In genomic region chr10:67099183-67099929, GRCm38 (mm10) we compare ENCODE assay signal across 8 mouse cellular contexts. TPM values are rescaled to one million over a fixed set of nuclear protein-coding genes. Genes with fewer than 3 reads are reported as not detected.
DNase-seq lines count a peak whose midpoint lies in the region; ATAC-seq lines count a peak whose summit lies in the region.
"Had no signal": no experiment of that assay in that cellular context is flagged by ENCODE, and none has a peak within 500 bp of the region (broad histone marks: within the 10 kb centered on the region; RNA-seq: fewer than 3 reads in every experiment).

No protein-coding gene starts in this region.

- H3K4me3 ChIP-seq in kidney, embryonic 16.5 days (ENCODE audit: low read length): 0 out of 2 replicates have a peak overlapping the region, but pooled peaks have one; percentile 1
- peak overlapping the region; percentile 91 for H3K4me3 ChIP-seq in embryonic facial prominence, embryonic 10.5 days
- H3K4me3 ChIP-seq in forebrain, embryonic 15.5 days: peak overlapping the region; percentile 99; the same call in 1 of the 2 replicates
- H3K4me3 ChIP-seq in neural tube, embryonic 12.5 days: 0 out of 2 replicates have a peak overlapping the region, but pooled peaks have one; percentile 94

- H3K9ac ChIP-seq in kidney, embryonic 16.5 days (replicated peaks; ENCODE audit: low read length): 0 out of 2 replicates have a peak overlapping the region, but pooled peaks have one; percentile 36
- 0 out of 2 replicates have a peak overlapping the region, but pooled peaks have one; percentile 96 for H3K9ac ChIP-seq in forebrain, embryonic 15.5 days (replicated peaks)
- H3K9ac ChIP-seq in neural tube, embryonic 12.5 days: no peak overlapping the region
- H3K9ac ChIP-seq: liver, embryonic 14.5 days had no signal

- peak overlapping the region; percentile 77 for H3K27ac ChIP-seq in kidney, embryonic 16.5 days (ENCODE audit: low read length)
- H3K27ac ChIP-seq in embryonic facial prominence, embryonic 10.5 days (replicated peaks): no peak overlapping the region
- H3K27ac ChIP-seq in forebrain, embryonic 15.5 days (replicated peaks): no peak overlapping the region
- H3K27ac ChIP-seq in neural tube, embryonic 12.5 days: no peak overlapping the region
- H3K27ac ChIP-seq: liver, embryonic 14.5 days had no signal

- no peak for DNase-seq in kidney, postnatal 10 days
- no peak for DNase-seq in embryonic facial prominence, embryonic 10.5 days (ENCODE audit: low spot score)
- DNase-seq in Muller cell, postnatal 12 days (ENCODE audit: inconsistent ontology term): no peak
- no peak for DNase-seq in layer of hippocampus, postnatal 14 days (ENCODE audit: low spot score in 2 of 2)

- peaks cover 75% of the 10 kb centered on the region for H3K4me1 ChIP-seq in kidney, embryonic 16.5 days (ENCODE audit: insufficient read depth, low read length)
- H3K4me1 ChIP-seq in embryonic facial prominence, embryonic 10.5 days: peaks cover 70% of the 10 kb centered on the region
- H3K4me1 ChIP-seq in forebrain, embryonic 15.5 days: peaks cover 63% of the 10 kb centered on the region
- H3K4me1 ChIP-seq in neural tube, embryonic 12.5 days: peaks cover 61% of the 10 kb centered on the region

- WGBS in kidney, embryonic 16.5 days: 37% methylated on average over 13 of the region's 13 CpGs
- 42% methylated on average over 13 of the region's 13 CpGs for WGBS in embryonic facial prominence, embryonic 10.5 days
- 60% methylated on average over 13 of the region's 13 CpGs for WGBS in forebrain, embryonic 15.5 days
- 50% methylated on average over 13 of the region's 13 CpGs for WGBS in neural tube, embryonic 12.5 days

- peak overlapping the region; percentile 64 for H3K4me2 ChIP-seq in kidney, embryonic 16.5 days (replicated peaks; ENCODE audit: low read depth, low read length)
- H3K4me2 ChIP-seq in forebrain, embryonic 15.5 days (replicated peaks): peak overlapping the region; percentile 72
- H3K4me2 ChIP-seq in neural tube, embryonic 12.5 days (replicated peaks): peak overlapping the region; percentile 67

- no peaks in the 10 kb centered on the region for H3K27me3 ChIP-seq in kidney, embryonic 16.5 days (ENCODE audit: insufficient read depth, low read length)
- no peaks in the 10 kb centered on the region for H3K27me3 ChIP-seq in embryonic facial prominence, embryonic 10.5 days (replicated peaks; ENCODE audit: low read depth, poor library complexity, severe bottlenecking)
- no peaks in the 10 kb centered on the region for H3K27me3 ChIP-seq in forebrain, embryonic 15.5 days
- no peaks in the 10 kb centered on the region for H3K27me3 ChIP-seq in neural tube, embryonic 12.5 days (replicated peaks)

- no peaks in the 10 kb centered on the region for H3K36me3 ChIP-seq in kidney, embryonic 16.5 days (ENCODE audit: insufficient read depth, low read length)
- H3K36me3 ChIP-seq in embryonic facial prominence, embryonic 10.5 days (replicated peaks): 0 out of 2 replicates have a peak, but pooled peaks cover 4% of the 10 kb centered on the region
- H3K36me3 ChIP-seq in forebrain, embryonic 15.5 days: no peaks in the 10 kb centered on the region
- no peaks in the 10 kb centered on the region for H3K36me3 ChIP-seq in neural tube, embryonic 12.5 days

- no peak for ATAC-seq in kidney, embryonic 16.5 days (ENCODE audit: low FRiP score, low TSS enrichment)
- no peak for ATAC-seq in forebrain, embryonic 15.5 days (replicated peaks)
- ATAC-seq in neural tube, embryonic 12.5 days (ENCODE audit: low FRiP score, low read depth): no peak

- no peaks in the 10 kb centered on the region for H3K9me3 ChIP-seq in kidney, embryonic 16.5 days (ENCODE audit: low read length)
- H3K9me3 ChIP-seq in embryonic facial prominence, embryonic 10.5 days: no peaks in the 10 kb centered on the region
- H3K9me3 ChIP-seq in forebrain, embryonic 15.5 days: no peaks in the 10 kb centered on the region
- H3K9me3 ChIP-seq in neural tube, embryonic 12.5 days: no peaks in the 10 kb centered on the region

RNA-seq across cellular contexts. Expression of gene Reep3, which starts 2.6 kb away (rescaled TPM):
- polyA plus RNA-seq in kidney, embryonic 16.5 days (2015; fragmentation: Nextera tagmentation; extraction: Ambion mirVana): 41.6 and 51.0 TPM in 2 replicates
- polyA plus RNA-seq in embryonic facial prominence, embryonic 10.5 days (2016; fragmentation: Nextera tagmentation; extraction: Ambion mirVana): 23.7 and 24.6 TPM in 2 replicates
- 36.6 and 37.0 TPM in 2 replicates for polyA plus RNA-seq in forebrain, embryonic 15.5 days (2015; fragmentation: Nextera tagmentation; extraction: Ambion mirVana)
- polyA plus RNA-seq in neural tube, embryonic 12.5 days (2016; fragmentation: Nextera tagmentation; extraction: Ambion mirVana): 57.5 and 62.1 TPM in 2 replicates
- total RNA-seq in layer of hippocampus, postnatal 14 days (2021): 10 to 100 TPM; 32.0 to 32.2 TPM

RNA-seq across cellular contexts. Expression of gene Jmjd1c, which starts 3.4 kb away (rescaled TPM):
- 30.5 and 33.7 TPM in 2 replicates for polyA plus RNA-seq in kidney, embryonic 16.5 days (2015; fragmentation: Nextera tagmentation; extraction: Ambion mirVana)
- polyA plus RNA-seq in embryonic facial prominence, embryonic 10.5 days (2016; fragmentation: Nextera tagmentation; extraction: Ambion mirVana): 33.1 and 34.9 TPM in 2 replicates
- polyA plus RNA-seq in forebrain, embryonic 15.5 days (2015; fragmentation: Nextera tagmentation; extraction: Ambion mirVana): 64.1 and 65.2 TPM in 2 replicates
- polyA plus RNA-seq in neural tube, embryonic 12.5 days (2016; fragmentation: Nextera tagmentation; extraction: Ambion mirVana): 63.8 and 63.9 TPM in 2 replicates
- 100 to 1,000 TPM in 1 of 2 experiments, 10 to 100 TPM in 1; 96.9 to 104 TPM for total RNA-seq in layer of hippocampus, postnatal 14 days (2021)

Comparison
In these comparisons a context has a peak if more than half of its experiments do, and no peak if none do; other contexts are left out.
1. H3K4me3 ChIP-seq: peak in every context shown above with its lines; median percentile 99 in forebrain, embryonic 15.5 days; 94 in neural tube, embryonic 12.5 days; 91 in embryonic facial prominence, embryonic 10.5 days; 1 in kidney, embryonic 16.5 days.